Mouse (Mus musculus) frontal cortex, postnatal 10 days (tissue): ENCODE data around the gene Dmp1.

Experiments used
- DNase-seq, 2 experiments: peaks; one replicate each; pipeline ENCODE4 v3.0.0; 2022; ENCODE audit warnings: low spot score in 2 of 2, mixed read lengths in 1 of 2

The Dmp1 gene

GRCm38 (mm10) chr5:104261908-104262461 lies 59.6 kb downstream of the Dmp1 start:
- no peak for DNase-seq

GRCm38 (mm10) chr5:104263014-104263776 lies 60.8 kb downstream of the Dmp1 start:
- no peak for DNase-seq
